25 mouse cellular contexts compared by ENCODE assay signal in the genomic region with DNA sequence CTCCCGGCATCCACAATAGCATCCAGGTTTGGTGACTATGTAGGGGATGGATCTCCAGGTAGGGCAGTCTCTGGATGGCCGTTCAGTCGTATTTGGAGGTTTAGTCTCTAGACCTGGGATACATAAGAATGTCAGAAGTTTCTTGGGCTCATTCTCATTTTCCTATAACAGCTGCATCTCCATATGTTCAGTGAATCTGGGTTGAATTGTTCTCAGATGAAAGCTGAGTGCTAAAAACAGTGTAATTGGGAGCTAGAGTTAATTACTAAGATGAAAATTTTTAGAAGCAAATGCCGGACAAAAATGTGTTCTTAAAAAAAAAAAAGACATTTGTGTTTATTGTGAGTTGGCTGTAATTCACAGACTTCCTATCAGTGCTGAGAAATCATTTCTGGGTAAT. TPM values are rescaled to one million over a fixed set of nuclear protein-coding genes. Genes with fewer than 3 reads are reported as not detected.
"Had no signal": no experiment of that assay in that cellular context is flagged by ENCODE, and none has a peak within 500 bp of the region (broad histone marks: within the 10 kb centered on the region; RNA-seq: fewer than 3 reads in every experiment).

No protein-coding gene starts in this region.

- H3K4me3 ChIP-seq: gastrocnemius, adult 2 months; heart, embryonic 10.5 days; heart, embryonic 12.5 days; hindbrain, embryonic 10.5 days; hindbrain, embryonic 12.5 days; intestine, embryonic 15.5 days; limb, embryonic 13.5 days; limb, embryonic 15.5 days; liver, embryonic 13.5 days had no signal

- H3K4me1 ChIP-seq: heart, embryonic 10.5 days; heart, embryonic 12.5 days; intestine, embryonic 15.5 days; limb, embryonic 13.5 days; limb, embryonic 15.5 days; liver, embryonic 13.5 days had no signal

- ATAC-seq: inflammation-experienced regulatory T-cells, adult 6 months; intestine, embryonic 15.5 days; intestine, postnatal 0 days had no signal

- H3K9ac ChIP-seq: heart, embryonic 12.5 days; hindbrain, embryonic 12.5 days; hindbrain, embryonic 14.5 days; intestine, embryonic 15.5 days; limb, embryonic 13.5 days; limb, embryonic 15.5 days; liver, embryonic 13.5 days had no signal

- H3K27ac ChIP-seq: gastrocnemius, adult 2 months; heart, embryonic 10.5 days; hindbrain, embryonic 10.5 days; hindbrain, embryonic 12.5 days; hindbrain, embryonic 14.5 days; intestine, embryonic 15.5 days; limb, embryonic 13.5 days; limb, embryonic 15.5 days; liver, embryonic 13.5 days had no signal

- DNase-seq: gastrocnemius, adult 2 months; gastrocnemius, postnatal 10 days; gastrocnemius, postnatal 25 days; heart, adult 18-20 months; heart, postnatal 10 days; heart, postnatal 4 days; kidney, adult 18-20 months; kidney, adult 8-10 months; kidney, postnatal 10 days; kidney, postnatal 36 days; layer of hippocampus, postnatal 36 days; left cerebral cortex, postnatal 4 days; liver, embryonic 13.5 days had no signal

- H3K27me3 ChIP-seq: heart, embryonic 12.5 days; hindbrain, embryonic 12.5 days; intestine, embryonic 15.5 days; limb, embryonic 13.5 days; limb, embryonic 15.5 days; liver, embryonic 13.5 days had no signal

- H3K36me3 ChIP-seq: heart, embryonic 10.5 days; heart, embryonic 12.5 days; hindbrain, embryonic 10.5 days; hindbrain, embryonic 12.5 days; intestine, embryonic 15.5 days; limb, embryonic 13.5 days; limb, embryonic 15.5 days; liver, embryonic 13.5 days had no signal

- H3K4me2 ChIP-seq: heart, embryonic 12.5 days; hindbrain, embryonic 12.5 days; hindbrain, embryonic 14.5 days; intestine, embryonic 15.5 days; limb, embryonic 13.5 days; limb, embryonic 15.5 days; liver, embryonic 13.5 days had no signal

- H3K9me3 ChIP-seq: heart, embryonic 10.5 days; heart, embryonic 12.5 days; hindbrain, embryonic 10.5 days; hindbrain, embryonic 12.5 days; intestine, embryonic 15.5 days; limb, embryonic 13.5 days; limb, embryonic 15.5 days; liver, embryonic 13.5 days had no signal

RNA-seq across cellular contexts. Expression of a gene that starts 57.3 kb away (rescaled TPM):
- total RNA-seq: granulocyte monocyte progenitor cell, adult 5-6 weeks; liver, adult 2 months had no signal
- polyA plus RNA-seq: inflammation-experienced regulatory T-cells, adult 6 months; intestine, postnatal 0 days; liver, adult 2 months; liver, embryonic 13.5 days had no signal
